Mouse (Mus musculus): ENCODE measurements at regions not wholly inside any gene's neighbourhood (a gene's known extent, or its start where the extent isn't known, plus 50 kb on each side); places are given as distances from the start of the nearest gene placed in this dataset.

DNA sequence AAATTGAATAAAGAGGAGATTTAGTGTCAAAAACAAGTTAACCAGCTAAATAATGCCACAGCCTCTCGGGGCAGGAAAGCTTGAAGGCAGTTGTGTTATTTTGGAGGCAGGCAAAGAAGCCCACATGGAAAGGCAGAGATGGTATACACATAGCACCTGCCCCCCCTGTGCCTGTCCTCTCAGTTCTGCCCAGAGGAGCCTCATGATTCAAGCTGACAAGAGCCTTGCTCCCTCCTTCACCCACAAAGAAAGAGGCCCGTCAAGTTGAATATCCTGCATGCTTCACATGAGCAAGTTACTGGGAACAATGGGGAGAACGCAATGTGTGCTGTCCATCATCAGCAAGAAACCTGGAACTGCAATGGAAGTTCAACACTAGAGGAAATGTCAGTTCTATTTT is 398.2 kb upstream of the Zic4 start:
- TF ChIP-seq POLR2AphosphoS2 (IDR thresholded peaks at IDR 0.05; ENCODE audit: low read length), result no peak
- no peak for TF ChIP-seq MAX (IDR thresholded peaks at IDR 0.05; ENCODE audit: low read length)
- no peak for TF ChIP-seq HCFC1 (IDR thresholded peaks at IDR 0.05; ENCODE audit: low read depth, low read length)
- TF ChIP-seq CTCF (IDR thresholded peaks at IDR 0.05 in 2 of 3, conservative IDR thresholded peaks at IDR 0.05 in 1 of 3; ENCODE audit: control insufficient read depth in 1 of 3, insufficient read depth in 1 of 3, low read depth in 2 of 3, low read length in 3 of 3, poor library complexity in 1 of 3, severe bottlenecking in 1 of 3), result no peak
- no peak for TF ChIP-seq POLR2A (IDR thresholded peaks at IDR 0.05; ENCODE audit: control insufficient read depth in 1 of 2, insufficient read depth in 1 of 2, low read depth in 1 of 2, low read length in 2 of 2, poor library complexity in 1 of 2)
- TF ChIP-seq NELFE (IDR thresholded peaks at IDR 0.05; ENCODE audit: low read depth, low read length), result no peak
- no peak for TF ChIP-seq TCF12 (IDR thresholded peaks at IDR 0.05; ENCODE audit: low read depth, low read length)
- no peak for TF ChIP-seq POLR2AphosphoS5 (IDR thresholded peaks at IDR 0.05; ENCODE audit: borderline replicate concordance, low read depth, low read length)
- TF ChIP-seq EP300 (IDR thresholded peaks at IDR 0.05; ENCODE audit: low read depth in 1 of 2, low read length in 2 of 2), result no peak
- TF ChIP-seq GATA1 (IDR thresholded peaks at IDR 0.05; ENCODE audit: low read depth, low read length), result no peak
- TF ChIP-seq TBP (IDR thresholded peaks at IDR 0.05; ENCODE audit: low read depth, low read length), result no peak
- no peak for TF ChIP-seq USF1 (IDR thresholded peaks at IDR 0.05; ENCODE audit: low read depth, low read length)
- TF ChIP-seq ELF1 (IDR thresholded peaks at IDR 0.05; ENCODE audit: low read depth, low read length), result no peak

Measured in MEL (cell line).